29 mouse cellular contexts compared by ENCODE assay signal in genomic region chr6:17473128-17473527, GRCm38 (mm10).
"Had no signal": no experiment of that assay in that cellular context is flagged by ENCODE, and none has a peak within 500 bp of the region (broad histone marks: within the 10 kb centered on the region; RNA-seq: fewer than 3 reads in every experiment).

No protein-coding gene starts in this region.

- H3K4me2 ChIP-seq: heart, embryonic 11.5 days; heart, embryonic 12.5 days; heart, embryonic 13.5 days; heart, embryonic 15.5 days; hindbrain, embryonic 12.5 days; hindbrain, embryonic 13.5 days; hindbrain, embryonic 14.5 days; hindbrain, embryonic 15.5 days; intestine, embryonic 15.5 days; kidney, embryonic 15.5 days had no signal

- DNase-seq: heart, postnatal 10 days; heart, postnatal 14 days; heart, postnatal 36 days; heart, postnatal 4 days; kidney, adult 11 months; kidney, adult 18-20 months; kidney, adult 2 months; kidney, adult 8-10 months; kidney, adult 9 months; kidney, postnatal 10 days; kidney, postnatal 14 days; kidney, postnatal 25 days; kidney, postnatal 36 days; kidney, postnatal 4 days; layer of hippocampus, adult 9-11 months had no signal

- H3K27me3 ChIP-seq: heart, embryonic 12.5 days; heart, embryonic 15.5 days; hindbrain, embryonic 12.5 days; hindbrain, embryonic 13.5 days; hindbrain, embryonic 15.5 days; intestine, embryonic 15.5 days; kidney, embryonic 15.5 days had no signal

- H3K4me3 ChIP-seq: heart, embryonic 10.5 days; heart, embryonic 12.5 days; heart, embryonic 13.5 days; heart, embryonic 15.5 days; hindbrain, embryonic 10.5 days; hindbrain, embryonic 12.5 days; hindbrain, embryonic 13.5 days; hindbrain, embryonic 15.5 days; intestine, embryonic 15.5 days; kidney, embryonic 15.5 days; layer of hippocampus, adult 2 months; left cerebral cortex, adult 2 months had no signal

- H3K36me3 ChIP-seq: heart, embryonic 10.5 days; heart, embryonic 12.5 days; heart, embryonic 13.5 days; heart, embryonic 15.5 days; hindbrain, embryonic 10.5 days; hindbrain, embryonic 12.5 days; hindbrain, embryonic 13.5 days; hindbrain, embryonic 15.5 days; intestine, embryonic 15.5 days; kidney, embryonic 15.5 days had no signal
